Mouse (Mus musculus) C2C12 (cell line): Measurements from ENCODE around the gene Nav3.

Experiments
- CTCF ChIP-seq: IDR thresholded peaks from one replicate; pipeline ENCODE4 v1.5.1; 2011; ENCODE audit not compliant: control insufficient read depth, insufficient read depth, insufficient read length
- MAX ChIP-seq: IDR thresholded peaks from one replicate; pipeline ENCODE4 v1.6.1; 2011; ENCODE audit warnings: mild to moderate bottlenecking, control low read depth
- MYOD1 ChIP-seq: IDR thresholded peaks from one replicate; pipeline ENCODE4 v1.6.1; 2011; ENCODE audit warnings: low read depth; ENCODE audit not compliant: control insufficient read depth, insufficient read length
- USF1 ChIP-seq: IDR thresholded peaks from one replicate; pipeline ENCODE4 v1.6.1; 2011; ENCODE audit warnings: low read depth, mild to moderate bottlenecking, control low read depth, moderate library complexity

GRCm38 (mm10) chr10:110431078-110431477, 24.9 kb downstream of the Nav3 start:
- TF ChIP-seq CTCF, result no peak
- no peak for TF ChIP-seq USF1
- no peak for TF ChIP-seq MYOD1
- TF ChIP-seq MAX, result no peak
